Mouse (Mus musculus): ENCODE results near the gene Trim30c. TPM values are rescaled to one million over a fixed set of nuclear protein-coding genes. Genes with fewer than 3 reads are reported as not detected.
"Not testable (repeated sequence)": the region's sequence is repeated elsewhere in the genome, so short reads cannot be mapped to it uniquely, and the experiment has no call there.

Trim30c gene
- total and polyA plus RNA-seq, 2 experiments = 0.13 to 1.3 TPM

DNA sequence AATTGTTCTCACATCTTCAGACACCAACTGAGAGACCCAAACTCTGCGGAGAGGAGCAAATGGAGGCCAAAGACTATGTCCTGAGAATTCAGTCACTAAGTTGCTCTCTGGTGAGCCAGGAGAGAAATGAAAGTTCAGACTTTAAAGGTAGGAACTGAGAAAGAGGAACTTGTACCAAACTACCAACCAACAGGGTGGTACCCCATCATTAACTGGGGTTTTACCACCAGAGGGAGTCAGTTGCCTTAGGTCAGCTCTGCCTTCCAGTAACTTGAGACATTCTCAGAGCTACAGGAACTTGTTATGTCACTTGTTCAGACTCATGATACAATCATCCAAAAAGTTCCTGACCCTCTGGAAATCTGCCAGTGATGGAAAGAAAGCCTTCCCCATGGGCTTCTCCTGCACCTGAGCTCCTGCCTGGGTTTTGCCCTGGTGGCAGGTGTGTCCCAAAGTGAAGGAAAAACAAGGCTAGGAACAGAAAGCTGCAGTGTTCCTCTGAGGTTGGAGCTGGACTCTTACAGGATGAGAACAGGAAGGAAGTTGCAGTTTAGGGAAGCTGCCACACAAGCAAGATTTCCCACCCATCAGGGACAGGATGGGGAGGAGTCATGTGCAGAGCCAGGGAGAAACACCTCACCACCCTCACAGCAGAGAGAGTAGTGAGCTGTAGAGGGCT lies 30.8 kb downstream of the Trim30c start, which contains the start of gene Trim30b:
Gene Trim30b (minus strand): TSS at position 149 of the 679 bp plus-strand sequence.
- Histone ChIP-seq H3K4me3 (ENCODE audit: insufficient read depth, low read depth, low read length) (no peak within 1 kb of the TSS), H3K4me1 (ENCODE audit: control insufficient read depth, insufficient read depth, low read length) (no peaks in the 10 kb centered on the region), H3K36me3 (ENCODE audit: control insufficient read depth, insufficient read depth, low read length) (no peaks in the 10 kb centered on the region), H3K9ac (ENCODE audit: low read depth, low read length) (no peak within 1 kb of the TSS), H3K27me3 (ENCODE audit: control insufficient read depth, insufficient read depth, low read length) (no peaks in the 10 kb centered on the region), H3K79me2 (ENCODE audit: control insufficient read depth, insufficient read depth, low read length) (no peaks in the 10 kb centered on the region), H3K27ac (replicated peaks; ENCODE audit: insufficient read depth, low read depth, low read length) (peak within 1 kb of the TSS; percentile 65; the same call in 1 of the 2 replicates)
- peak; percentile 28 for DNase-seq (ENCODE audit: extremely low read depth, low read depth, low spot score)
- WGBS = 87% methylated on average over 1 of the region's 1 CpGs
- no peak for TF ChIP-seq CTCF (IDR thresholded peaks at IDR 0.05; ENCODE audit: low read depth, low read length)
- no peak for TF ChIP-seq POLR2A (IDR thresholded peaks at IDR 0.05; ENCODE audit: extremely low read depth, insufficient read depth, low read length)

DNA sequence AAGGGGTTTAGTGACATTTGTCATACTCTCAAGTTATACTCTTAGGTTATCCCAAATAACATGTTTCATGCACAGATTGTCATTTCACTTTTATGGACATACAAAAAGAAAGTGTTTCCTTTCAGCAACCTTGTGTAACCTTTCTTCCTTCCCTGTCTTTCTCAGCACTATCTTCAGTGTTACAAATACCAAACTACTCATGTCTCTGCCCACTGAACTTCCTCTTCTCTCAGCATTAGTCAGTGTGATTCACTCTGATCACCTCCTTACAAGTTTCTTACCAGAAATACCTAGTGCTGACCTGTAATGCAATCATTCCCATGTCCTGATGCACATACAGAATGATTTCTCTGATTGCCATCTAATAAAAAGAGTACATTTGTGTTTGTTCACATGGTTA lies 34.3 kb downstream of the Trim30c start:
- peak; percentile 3 for DNase-seq (ENCODE audit: extremely low read depth, low read depth, low spot score)
- H3K4me1 ChIP-seq (ENCODE audit: control insufficient read depth, insufficient read depth, low read length) = no peaks in the 10 kb centered on the region
- no peaks in the 10 kb centered on the region for H3K79me2 ChIP-seq (ENCODE audit: control insufficient read depth, insufficient read depth, low read length)
- no peak overlapping the region for H3K27ac ChIP-seq (replicated peaks; ENCODE audit: insufficient read depth, low read depth, low read length)
- no peaks in the 10 kb centered on the region for H3K27me3 ChIP-seq (ENCODE audit: control insufficient read depth, insufficient read depth, low read length)
- H3K4me3 ChIP-seq (ENCODE audit: insufficient read depth, low read depth, low read length) = no peak overlapping the region
- H3K9ac ChIP-seq (ENCODE audit: low read depth, low read length) = no peak overlapping the region
- H3K36me3 ChIP-seq (ENCODE audit: control insufficient read depth, insufficient read depth, low read length) = no peaks in the 10 kb centered on the region
- TF ChIP-seq POLR2A (IDR thresholded peaks at IDR 0.05; ENCODE audit: extremely low read depth, insufficient read depth, low read length) = no peak
- TF ChIP-seq CTCF (IDR thresholded peaks at IDR 0.05; ENCODE audit: low read depth, low read length) = no peak

DNA sequence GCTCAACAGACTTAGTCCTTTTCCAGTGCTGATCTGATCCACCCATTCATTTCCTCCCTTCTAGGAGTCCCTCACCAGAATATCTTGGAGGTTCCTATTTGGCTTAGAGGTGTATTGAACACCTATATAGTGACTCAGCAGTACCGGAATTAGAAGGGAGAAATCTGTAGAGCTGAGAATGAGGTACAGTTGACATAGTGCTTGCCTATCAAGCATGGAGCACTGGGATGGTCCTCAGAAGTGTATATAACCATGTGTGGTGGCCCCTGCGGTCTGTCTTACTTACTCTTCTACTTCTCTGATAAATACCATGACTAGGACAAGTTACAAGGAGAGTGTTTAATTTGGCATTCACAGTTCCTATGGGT lies 47.1 kb downstream of the Trim30c start:
- H3K9ac ChIP-seq (ENCODE audit: low read depth, low read length) = no peak overlapping the region
- H3K4me3 ChIP-seq (ENCODE audit: insufficient read depth, low read depth, low read length) = no peak overlapping the region
- WGBS = 66% methylated on average over 2 of the region's 2 CpGs
- DNase-seq (ENCODE audit: extremely low read depth, low read depth, low spot score) = peak; percentile 22
- H3K79me2 ChIP-seq (ENCODE audit: control insufficient read depth, insufficient read depth, low read length) = no peaks in the 10 kb centered on the region; the same call in 1 of the 2 replicates
- no peaks in the 10 kb centered on the region; the same call in 1 of the 2 replicates for H3K4me1 ChIP-seq (ENCODE audit: control insufficient read depth, insufficient read depth, low read length)
- H3K27ac ChIP-seq (replicated peaks; ENCODE audit: insufficient read depth, low read depth, low read length) = peak overlapping the region; percentile 10; the same call in 1 of the 2 replicates
- H3K27me3 ChIP-seq (ENCODE audit: control insufficient read depth, insufficient read depth, low read length) = no peaks in the 10 kb centered on the region
- TF ChIP-seq CTCF (IDR thresholded peaks at IDR 0.05; ENCODE audit: low read depth, low read length) (no peak), POLR2A (IDR thresholded peaks at IDR 0.05; ENCODE audit: extremely low read depth, insufficient read depth, low read length) (no peak)
- H3K36me3 ChIP-seq (ENCODE audit: control insufficient read depth, insufficient read depth, low read length) = no peaks in the 10 kb centered on the region

DNA sequence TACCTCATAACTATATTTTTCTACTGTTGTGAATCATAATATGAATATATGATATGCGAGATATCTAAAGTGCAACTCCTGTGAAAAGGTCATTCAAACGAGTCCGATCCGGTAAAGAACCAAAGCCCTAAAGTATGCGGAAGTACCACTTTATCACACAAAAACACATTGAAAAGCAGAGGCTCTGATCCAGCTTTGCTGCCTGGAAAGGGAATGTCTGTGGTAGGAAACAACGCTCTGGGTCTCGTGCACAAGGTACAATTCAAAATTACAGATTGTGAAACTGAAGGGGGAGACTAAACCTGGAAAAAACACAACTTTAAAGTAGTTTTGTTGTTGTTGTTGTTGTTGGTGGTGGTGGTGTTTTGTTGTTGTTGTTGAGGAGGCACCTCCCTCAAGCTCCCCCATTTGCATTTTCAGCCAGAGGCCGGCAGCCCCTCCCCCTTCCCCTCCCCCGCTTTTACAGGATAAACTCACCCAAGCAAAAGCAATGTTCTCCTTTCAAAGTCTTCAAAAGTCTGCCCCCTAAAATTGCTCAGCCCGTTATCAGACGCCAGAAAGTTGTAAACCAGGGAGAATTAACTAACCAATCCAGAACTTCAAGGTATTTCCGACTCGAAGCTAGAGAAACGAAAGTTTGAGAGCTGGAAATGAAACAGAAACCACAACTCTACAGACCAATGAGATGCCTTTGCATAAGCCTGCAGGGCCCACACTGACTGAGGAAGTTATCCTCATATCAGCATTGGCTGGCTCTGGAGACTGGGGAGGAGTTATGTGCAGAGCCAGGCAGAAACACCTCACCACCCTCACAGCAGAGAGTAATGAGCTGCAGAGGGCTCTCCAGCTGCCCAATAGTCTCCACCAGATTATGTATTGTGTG lies 47.7 kb downstream of the Trim30c start, which contains the start of gene Trim12c:
Gene Trim12c (minus strand): TSS at position 646 of the 883 bp plus-strand sequence.
- TF ChIP-seq CTCF (IDR thresholded peaks at IDR 0.05; ENCODE audit: low read depth, low read length) = no peak
- TF ChIP-seq POLR2A (IDR thresholded peaks at IDR 0.05; ENCODE audit: extremely low read depth, insufficient read depth, low read length) = no peak
- H3K4me3 ChIP-seq (ENCODE audit: insufficient read depth, low read depth, low read length) = peak within 1 kb of the TSS; percentile 65

DNA sequence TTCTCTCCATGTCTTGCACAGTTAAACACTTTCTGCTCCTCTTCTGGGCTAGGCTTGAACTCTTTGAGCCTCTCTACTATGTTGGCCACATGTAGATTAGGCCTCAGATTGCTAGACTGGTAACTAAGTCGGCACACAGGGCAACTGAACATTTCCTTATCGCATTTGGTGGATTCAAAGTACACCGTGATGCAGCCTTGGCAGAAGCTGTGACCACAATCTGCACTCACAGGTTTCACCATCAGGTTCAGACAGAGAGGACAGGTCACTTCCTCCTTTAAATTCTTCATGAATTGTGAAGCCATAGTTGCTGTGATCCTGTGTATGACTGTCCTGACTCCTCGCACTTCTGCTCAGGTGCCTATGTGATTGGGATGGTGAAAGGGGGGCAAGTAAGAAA lies 52.6 kb downstream of the Trim30c start:
- not testable (repeated sequence) for H3K79me2 ChIP-seq (ENCODE audit: control insufficient read depth, insufficient read depth, low read length); H3K4me1 ChIP-seq (ENCODE audit: control insufficient read depth, insufficient read depth, low read length); H3K27me3 ChIP-seq (ENCODE audit: control insufficient read depth, insufficient read depth, low read length); H3K4me3 ChIP-seq (ENCODE audit: insufficient read depth, low read depth, low read length); H3K36me3 ChIP-seq (ENCODE audit: control insufficient read depth, insufficient read depth, low read length); H3K27ac ChIP-seq (replicated peaks; ENCODE audit: insufficient read depth, low read depth, low read length); H3K9ac ChIP-seq (ENCODE audit: low read depth, low read length)
- 86% methylated on average over 4 of the region's 4 CpGs for WGBS
- peak; percentile 38 for DNase-seq (ENCODE audit: extremely low read depth, low read depth, low spot score)

More for the DNA sequence above, 47.7 kb downstream of the Trim30c start, which contains the start of gene Trim12c:
- Histone ChIP-seq H3K79me2 (ENCODE audit: control insufficient read depth, insufficient read depth, low read length) (no peaks in the 10 kb centered on the region; the same call in 1 of the 2 replicates), H3K27me3 (ENCODE audit: control insufficient read depth, insufficient read depth, low read length) (no peaks in the 10 kb centered on the region), H3K4me1 (ENCODE audit: control insufficient read depth, insufficient read depth, low read length) (no peaks in the 10 kb centered on the region; the same call in 1 of the 2 replicates), H3K9ac (ENCODE audit: low read depth, low read length) (peak within 1 kb of the TSS; percentile 53; the same call in 1 of the 2 replicates), H3K36me3 (ENCODE audit: control insufficient read depth, insufficient read depth, low read length) (no peaks in the 10 kb centered on the region), H3K27ac (replicated peaks; ENCODE audit: insufficient read depth, low read depth, low read length) (peak within 1 kb of the TSS; percentile 72)
- DNase-seq (ENCODE audit: extremely low read depth, low read depth, low spot score) = peak; percentile 88
- 5% methylated on average over 14 of the region's 14 CpGs for WGBS

DNA sequence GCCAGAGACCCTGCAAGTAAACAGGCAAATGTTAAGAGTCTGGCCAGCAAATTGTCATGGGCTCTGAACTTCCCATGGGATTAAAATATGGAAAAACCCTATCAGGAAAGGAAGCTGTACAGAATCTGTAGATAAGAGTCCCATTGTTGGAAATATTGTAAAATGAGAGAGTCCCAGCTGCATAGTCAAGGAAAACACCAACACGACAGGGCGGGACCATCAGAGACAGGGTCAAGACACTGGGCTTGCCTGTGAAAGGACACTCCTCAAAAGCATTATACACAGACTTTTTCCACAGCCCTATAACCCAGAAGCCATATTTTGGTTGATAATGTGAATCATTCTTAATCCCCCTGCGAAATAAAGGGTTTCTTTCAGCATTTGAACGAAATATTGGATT lies 59.9 kb downstream of the Trim30c start:
- H3K36me3 ChIP-seq (ENCODE audit: control insufficient read depth, insufficient read depth, low read length) = peaks cover 11% of the 10 kb centered on the region; the same call in 1 of the 2 replicates
- H3K4me3 ChIP-seq (ENCODE audit: insufficient read depth, low read depth, low read length); H3K27ac ChIP-seq (replicated peaks; ENCODE audit: insufficient read depth, low read depth, low read length); H3K4me1 ChIP-seq (ENCODE audit: control insufficient read depth, insufficient read depth, low read length); H3K79me2 ChIP-seq (ENCODE audit: control insufficient read depth, insufficient read depth, low read length); DNase-seq (ENCODE audit: extremely low read depth, low read depth, low spot score); H3K9ac ChIP-seq (ENCODE audit: low read depth, low read length); H3K27me3 ChIP-seq (ENCODE audit: control insufficient read depth, insufficient read depth, low read length): not testable (repeated sequence)
- 90% methylated on average over 4 of the region's 4 CpGs for WGBS

DNA sequence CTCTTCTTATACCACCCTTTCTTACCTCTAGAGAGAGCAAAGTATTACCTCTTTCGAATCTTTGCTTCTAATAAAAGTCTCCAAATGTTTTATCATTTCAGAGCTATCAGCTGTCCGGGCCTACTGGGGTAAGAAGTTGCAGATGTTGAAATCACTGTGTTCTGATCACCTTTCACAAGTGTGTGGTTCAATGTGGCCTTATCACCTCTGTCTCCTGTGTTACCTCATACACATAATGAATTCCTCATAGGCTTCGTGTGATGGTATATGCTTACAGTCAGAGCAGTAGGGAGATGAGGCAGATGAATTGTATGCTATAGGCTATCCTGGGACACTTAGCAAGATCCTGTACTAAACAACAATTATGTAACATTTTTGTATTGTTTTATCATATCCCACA lies 65.1 kb downstream of the Trim30c start:
- not testable (repeated sequence) for H3K27me3 ChIP-seq (ENCODE audit: control insufficient read depth, insufficient read depth, low read length); H3K4me1 ChIP-seq (ENCODE audit: control insufficient read depth, insufficient read depth, low read length); DNase-seq (ENCODE audit: extremely low read depth, low read depth, low spot score); H3K4me3 ChIP-seq (ENCODE audit: insufficient read depth, low read depth, low read length); H3K27ac ChIP-seq (replicated peaks; ENCODE audit: insufficient read depth, low read depth, low read length); H3K9ac ChIP-seq (ENCODE audit: low read depth, low read length); H3K36me3 ChIP-seq (ENCODE audit: control insufficient read depth, insufficient read depth, low read length); H3K79me2 ChIP-seq (ENCODE audit: control insufficient read depth, insufficient read depth, low read length)
- WGBS = 79% methylated on average over 3 of the region's 3 CpGs
